In genomic region chr1:41133143-41133542, GRCm38 (mm10) we compare ENCODE assay signal across 24 mouse cellular contexts.
"Had no signal": no experiment of that assay in that cellular context is flagged by ENCODE, and none has a peak within 500 bp of the region (broad histone marks: within the 10 kb centered on the region; RNA-seq: fewer than 3 reads in every experiment).

No protein-coding gene starts in this region.

- H3K27me3 ChIP-seq: liver, embryonic 12.5 days; liver, embryonic 15.5 days; lung, embryonic 15.5 days; midbrain, embryonic 12.5 days; neural tube, embryonic 12.5 days; neural tube, embryonic 15.5 days had no signal

- H3K9ac ChIP-seq: limb, embryonic 13.5 days; liver, embryonic 12.5 days; liver, embryonic 15.5 days; lung, embryonic 15.5 days; midbrain, embryonic 12.5 days; neural tube, embryonic 12.5 days; neural tube, embryonic 15.5 days had no signal

- ATAC-seq: liver, embryonic 12.5 days; midbrain, embryonic 16.5 days had no signal

- DNase-seq: kidney, adult 18-20 months; kidney, adult 9 months; kidney, postnatal 14 days; kidney, postnatal 4 days; liver; lung, adult 18-20 months; lung, postnatal 10 days; lung, postnatal 4 days; right cerebral cortex, adult 18-20 months; right cerebral cortex, postnatal 14 days; right cerebral cortex, postnatal 4 days; thymus, adult 2 months; thymus, postnatal 14 days; thymus, postnatal 4 days had no signal

- H3K4me1 ChIP-seq: liver, embryonic 12.5 days; liver, embryonic 15.5 days; lung, embryonic 15.5 days had no signal

- H3K4me3 ChIP-seq: limb, embryonic 10.5 days; limb, embryonic 13.5 days; liver, embryonic 12.5 days; liver, embryonic 15.5 days; lung, embryonic 15.5 days; midbrain, embryonic 12.5 days; neural tube, embryonic 12.5 days; neural tube, embryonic 15.5 days had no signal

- H3K27ac ChIP-seq: limb, embryonic 10.5 days; limb, embryonic 13.5 days; liver, embryonic 12.5 days; liver, embryonic 15.5 days; lung, embryonic 15.5 days; midbrain, embryonic 12.5 days; neural tube, embryonic 12.5 days; neural tube, embryonic 15.5 days; stomach, postnatal 0 days had no signal

- H3K9me3 ChIP-seq: limb, embryonic 10.5 days; limb, embryonic 13.5 days; liver, embryonic 12.5 days; liver, embryonic 15.5 days; lung, embryonic 15.5 days; neural tube, embryonic 12.5 days; neural tube, embryonic 15.5 days had no signal

- H3K36me3 ChIP-seq: limb, embryonic 10.5 days; limb, embryonic 13.5 days; liver, embryonic 12.5 days; liver, embryonic 15.5 days; lung, embryonic 15.5 days; midbrain, embryonic 12.5 days; neural tube, embryonic 12.5 days; neural tube, embryonic 15.5 days had no signal

- H3K4me2 ChIP-seq: limb, embryonic 13.5 days; liver, embryonic 12.5 days; liver, embryonic 15.5 days; lung, embryonic 15.5 days; midbrain, embryonic 12.5 days; neural tube, embryonic 12.5 days; neural tube, embryonic 15.5 days had no signal
